Mouse (Mus musculus): ENCODE data around the gene Cadm4. TPM values are rescaled to one million over a fixed set of nuclear protein-coding genes. Genes with fewer than 3 reads are reported as not detected.
A peak's percentile ranks its signal among the peaks of the same experiment; 100 is the strongest.

The Cadm4 gene
- polyA plus RNA-seq, 1 experiment from 2014 or later = 12.6 TPM

GRCm38 (mm10) chr7:24472937-24473336 is 8.9 kb upstream of the Cadm4 start:
- Histone ChIP-seq H3K9me3 (ENCODE audit: control insufficient read depth, low read length) (no peaks in the 10 kb centered on the region), H3K4me1 (replicated peaks; ENCODE audit: control insufficient read depth, insufficient read depth, low read length) (no peaks in the 10 kb centered on the region), H3K27me3 (ENCODE audit: control insufficient read depth, insufficient read depth, low read length) (no peaks in the 10 kb centered on the region), H3K27ac (ENCODE audit: low read depth, low read length) (no peak overlapping the region), H3K4me2 (replicated peaks; ENCODE audit: low read depth, low read length) (no peak overlapping the region), H3K9ac (ENCODE audit: low read depth, low read length) (no peak overlapping the region), H3K36me3 (ENCODE audit: control insufficient read depth, insufficient read depth, low read length) (no peaks in the 10 kb centered on the region), H3K4me3 (ENCODE audit: low read depth, low read length) (no peak overlapping the region)
- WGBS = 82% methylated on average over 7 of the region's 7 CpGs
- ATAC-seq (ENCODE audit: low FRiP score) = no peak
- DNase-seq (ENCODE audit: low spot score) = peak; percentile 57

DNA sequence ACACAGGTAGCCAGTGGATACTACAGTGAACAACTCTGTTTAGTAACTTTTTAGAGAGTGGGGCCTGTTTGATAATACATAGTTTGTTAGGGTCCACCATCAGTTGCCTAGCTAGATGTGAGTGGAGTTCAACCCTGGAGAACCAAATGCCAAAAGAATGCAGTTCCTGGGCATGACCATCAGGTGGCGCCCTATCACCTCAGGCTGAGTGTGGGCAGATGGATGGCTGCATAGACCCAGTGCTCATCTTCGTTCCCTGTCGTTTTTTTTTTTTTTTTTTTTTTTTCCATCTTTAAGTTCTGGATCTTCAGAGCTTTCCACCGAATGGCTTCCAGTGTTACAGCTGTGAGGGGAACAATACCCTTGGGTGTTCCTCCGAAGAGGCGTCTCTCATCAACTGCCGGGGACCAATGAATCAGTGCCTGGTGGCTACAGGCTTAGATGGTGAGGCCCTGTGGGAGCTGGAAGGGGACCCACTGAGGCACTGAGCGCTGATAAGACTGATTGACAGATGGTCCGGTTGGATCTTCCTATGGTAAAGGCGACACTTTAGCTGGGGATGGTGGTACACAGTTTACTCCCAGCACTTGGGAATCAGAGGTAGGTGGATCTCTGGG is 7.8 kb upstream of the Cadm4 start:
- H3K9ac ChIP-seq (ENCODE audit: low read depth, low read length) = no peak overlapping the region
- H3K27me3 ChIP-seq (ENCODE audit: control insufficient read depth, insufficient read depth, low read length) = no peaks in the 10 kb centered on the region
- ATAC-seq (ENCODE audit: low FRiP score) (peak; percentile 77), DNase-seq (ENCODE audit: low spot score) (peak; percentile 74)
- no peaks in the 10 kb centered on the region for H3K4me1 ChIP-seq (replicated peaks; ENCODE audit: control insufficient read depth, insufficient read depth, low read length)
- no peaks in the 10 kb centered on the region for H3K9me3 ChIP-seq (ENCODE audit: control insufficient read depth, low read length)
- no peak overlapping the region for H3K27ac ChIP-seq (ENCODE audit: low read depth, low read length)
- H3K4me2 ChIP-seq (replicated peaks; ENCODE audit: low read depth, low read length) = no peak overlapping the region
- H3K4me3 ChIP-seq (ENCODE audit: low read depth, low read length) = no peak overlapping the region
- no peaks in the 10 kb centered on the region for H3K36me3 ChIP-seq (ENCODE audit: control insufficient read depth, insufficient read depth, low read length)
- WGBS = 55% methylated on average over 10 of the region's 10 CpGs

DNA sequence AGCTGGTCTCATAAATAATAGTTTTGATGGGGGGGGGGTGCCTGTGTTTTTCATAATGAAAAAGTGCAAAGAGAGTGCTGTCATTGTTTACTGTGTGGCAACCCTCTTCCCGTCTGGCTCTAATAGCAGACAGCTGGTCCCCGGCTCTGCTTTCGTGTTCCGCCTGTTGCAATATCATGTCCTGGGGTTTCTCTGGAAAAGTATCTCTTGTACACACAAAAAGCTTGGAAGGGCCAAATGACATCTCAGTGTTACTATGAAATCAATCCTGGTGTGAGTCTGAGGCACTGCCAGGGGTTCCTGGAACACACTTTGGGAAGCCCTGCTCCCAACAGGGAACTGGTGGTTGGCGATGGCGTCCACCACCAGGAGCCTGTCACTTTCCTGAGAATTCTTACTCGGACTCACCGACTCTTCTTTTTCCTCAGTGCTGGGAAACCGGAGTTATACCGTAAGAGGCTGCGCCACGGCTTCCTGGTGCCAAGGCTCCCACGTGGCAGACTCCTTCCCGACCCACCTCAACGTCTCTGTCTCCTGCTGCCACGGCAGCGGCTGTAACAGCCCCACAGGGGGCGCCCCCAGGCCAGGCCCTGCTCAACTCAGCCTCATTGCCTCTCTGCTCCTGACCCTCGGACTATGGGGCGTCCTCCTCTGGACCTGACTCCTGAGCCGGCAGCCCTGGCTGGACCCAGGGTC is 6.9 kb upstream of the Cadm4 start:
- 38% methylated on average over 20 of the region's 21 CpGs for WGBS
- no peak overlapping the region for H3K4me3 ChIP-seq (ENCODE audit: low read depth, low read length)
- H3K27me3 ChIP-seq (ENCODE audit: control insufficient read depth, insufficient read depth, low read length) = no peaks in the 10 kb centered on the region; the same call in 1 of the 2 replicates
- H3K9me3 ChIP-seq (ENCODE audit: control insufficient read depth, low read length) = no peaks in the 10 kb centered on the region
- H3K27ac ChIP-seq (ENCODE audit: low read depth, low read length) = no peak overlapping the region
- no peak overlapping the region for H3K4me2 ChIP-seq (replicated peaks; ENCODE audit: low read depth, low read length)
- DNase-seq (ENCODE audit: low spot score) = no peak
- no peak overlapping the region for H3K9ac ChIP-seq (ENCODE audit: low read depth, low read length)
- ATAC-seq (ENCODE audit: low FRiP score) = no peak
- no peaks in the 10 kb centered on the region for H3K36me3 ChIP-seq (ENCODE audit: control insufficient read depth, insufficient read depth, low read length)
- no peaks in the 10 kb centered on the region; the same call in 1 of the 2 replicates for H3K4me1 ChIP-seq (replicated peaks; ENCODE audit: control insufficient read depth, insufficient read depth, low read length)

- no peak overlapping the region for H3K4me3 ChIP-seq (ENCODE audit: low read depth, low read length)
Observed at GRCm38 (mm10) chr7:24476338-24476737, 5.5 kb upstream of the Cadm4 start.

DNA sequence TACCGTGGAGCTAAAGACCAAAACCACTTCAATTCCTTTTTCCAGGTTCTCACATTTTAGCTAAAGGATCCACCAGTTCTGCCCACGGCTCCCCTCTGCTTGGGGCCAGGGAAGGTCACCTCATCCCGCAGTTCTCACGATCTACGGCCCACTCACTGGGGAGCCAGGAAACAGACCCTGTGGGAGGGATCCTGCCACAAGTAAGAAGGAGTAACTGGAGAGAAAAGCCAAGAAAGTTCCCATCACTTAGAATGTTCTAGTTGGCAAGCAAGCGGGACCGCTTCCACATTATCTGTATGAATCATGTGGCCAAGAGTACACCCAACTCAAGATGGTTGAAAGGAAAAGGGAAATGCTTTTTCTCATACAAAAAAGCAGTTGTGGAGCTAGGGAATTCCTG is 5.0 kb upstream of the Cadm4 start:
- ATAC-seq (ENCODE audit: low FRiP score) (no peak), DNase-seq (ENCODE audit: low spot score) (no peak)
- Histone ChIP-seq H3K4me1 (replicated peaks; ENCODE audit: control insufficient read depth, insufficient read depth, low read length) (no peaks in the 10 kb centered on the region; the same call in 1 of the 2 replicates), H3K27ac (ENCODE audit: low read depth, low read length) (no peak overlapping the region), H3K9me3 (ENCODE audit: control insufficient read depth, low read length) (no peaks in the 10 kb centered on the region), H3K4me2 (replicated peaks; ENCODE audit: low read depth, low read length) (no peak overlapping the region), H3K36me3 (ENCODE audit: control insufficient read depth, insufficient read depth, low read length) (no peaks in the 10 kb centered on the region), H3K27me3 (ENCODE audit: control insufficient read depth, insufficient read depth, low read length) (no peaks in the 10 kb centered on the region; the same call in 1 of the 2 replicates), H3K4me3 (ENCODE audit: low read depth, low read length) (no peak overlapping the region), H3K9ac (ENCODE audit: low read depth, low read length) (no peak overlapping the region)
- 86% methylated on average over 7 of the region's 7 CpGs for WGBS

More at GRCm38 (mm10) chr7:24476338-24476737, 5.5 kb upstream of the Cadm4 start:
- H3K4me2 ChIP-seq (replicated peaks; ENCODE audit: low read depth, low read length) = no peak overlapping the region
- no peak overlapping the region for H3K27ac ChIP-seq (ENCODE audit: low read depth, low read length)
- ATAC-seq (ENCODE audit: low FRiP score) (no peak), DNase-seq (ENCODE audit: low spot score) (no peak)
- no peaks in the 10 kb centered on the region; the same call in 1 of the 2 replicates for H3K4me1 ChIP-seq (replicated peaks; ENCODE audit: control insufficient read depth, insufficient read depth, low read length)
- no peaks in the 10 kb centered on the region for H3K9me3 ChIP-seq (ENCODE audit: control insufficient read depth, low read length)
- no peaks in the 10 kb centered on the region for H3K36me3 ChIP-seq (ENCODE audit: control insufficient read depth, insufficient read depth, low read length)
- WGBS = 77% methylated on average over 8 of the region's 8 CpGs
- no peaks in the 10 kb centered on the region; the same call in 1 of the 2 replicates for H3K27me3 ChIP-seq (ENCODE audit: control insufficient read depth, insufficient read depth, low read length)
- H3K9ac ChIP-seq (ENCODE audit: low read depth, low read length) = no peak overlapping the region

- H3K27me3 ChIP-seq (ENCODE audit: control insufficient read depth, insufficient read depth, low read length) = no peaks in the 10 kb centered on the region; the same call in 1 of the 2 replicates
- no peak overlapping the region for H3K4me2 ChIP-seq (replicated peaks; ENCODE audit: low read depth, low read length)
- DNase-seq (ENCODE audit: low spot score) (no peak), ATAC-seq (ENCODE audit: low FRiP score) (no peak)
- H3K4me1 ChIP-seq (replicated peaks; ENCODE audit: control insufficient read depth, insufficient read depth, low read length) = no peaks in the 10 kb centered on the region; the same call in 1 of the 2 replicates
- H3K36me3 ChIP-seq (ENCODE audit: control insufficient read depth, insufficient read depth, low read length) = no peaks in the 10 kb centered on the region
- 88% methylated on average over 5 of the region's 5 CpGs for WGBS
- no peaks in the 10 kb centered on the region for H3K9me3 ChIP-seq (ENCODE audit: control insufficient read depth, low read length)
- no peak overlapping the region for H3K27ac ChIP-seq (ENCODE audit: low read depth, low read length)
- no peak overlapping the region for H3K9ac ChIP-seq (ENCODE audit: low read depth, low read length)
- H3K4me3 ChIP-seq (ENCODE audit: low read depth, low read length) = no peak overlapping the region
Observed at GRCm38 (mm10) chr7:24478911-24479310, 2.9 kb upstream of the Cadm4 start.

GRCm38 (mm10) chr7:24479685-24480084 is 2.1 kb upstream of the Cadm4 start:
- Histone ChIP-seq H3K27me3 (ENCODE audit: control insufficient read depth, insufficient read depth, low read length) (no peaks in the 10 kb centered on the region; the same call in 1 of the 2 replicates), H3K4me3 (ENCODE audit: low read depth, low read length) (no peak overlapping the region), H3K27ac (ENCODE audit: low read depth, low read length) (no peak overlapping the region), H3K4me2 (replicated peaks; ENCODE audit: low read depth, low read length) (no peak overlapping the region), H3K4me1 (replicated peaks; ENCODE audit: control insufficient read depth, insufficient read depth, low read length) (no peaks in the 10 kb centered on the region; the same call in 1 of the 2 replicates), H3K9me3 (ENCODE audit: control insufficient read depth, low read length) (no peaks in the 10 kb centered on the region), H3K9ac (ENCODE audit: low read depth, low read length) (no peak overlapping the region), H3K36me3 (ENCODE audit: control insufficient read depth, insufficient read depth, low read length) (no peaks in the 10 kb centered on the region)
- DNase-seq (ENCODE audit: low spot score) (no peak), ATAC-seq (ENCODE audit: low FRiP score) (no peak)
- WGBS = 95% methylated on average over 2 of the region's 2 CpGs

DNA sequence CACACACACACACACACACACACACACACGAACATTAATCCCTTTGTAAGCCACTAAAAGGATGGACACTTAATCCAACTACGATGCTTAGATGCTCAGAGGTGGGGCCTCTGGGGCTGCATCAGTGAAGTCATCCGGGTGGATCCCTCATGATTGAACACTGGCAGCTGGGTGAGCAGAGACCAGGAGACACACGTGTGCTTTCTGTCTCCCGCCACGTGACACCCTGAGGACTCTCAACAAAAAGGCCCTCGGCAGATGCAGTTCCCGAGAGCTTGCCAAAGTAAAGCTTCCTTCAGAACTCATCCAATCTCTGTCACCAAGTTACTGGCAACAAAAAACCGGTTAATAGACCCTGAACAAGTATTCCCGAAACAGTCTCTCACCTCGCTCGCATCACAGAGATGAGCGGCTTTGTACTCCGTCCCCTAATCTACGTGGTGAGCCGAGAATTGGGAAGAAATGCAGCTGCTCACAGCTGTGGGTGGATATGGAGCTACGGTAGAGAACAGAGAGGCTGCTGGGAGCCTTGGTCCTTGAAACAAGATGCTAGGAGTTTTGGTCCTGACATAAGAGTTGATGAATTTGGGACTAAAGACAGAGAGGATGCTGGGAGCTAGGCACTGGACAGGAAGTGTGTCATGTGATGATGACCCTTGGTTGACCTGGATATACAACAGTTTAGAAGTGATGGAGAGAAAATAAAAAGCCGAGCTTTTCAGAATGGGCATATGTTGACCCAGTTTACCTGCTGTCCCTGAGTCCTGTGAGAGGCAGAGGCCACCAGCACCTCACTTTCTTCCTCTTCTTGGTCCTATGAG is 1.5 kb upstream of the Cadm4 start:
- ATAC-seq (ENCODE audit: low FRiP score) (no peak), DNase-seq (ENCODE audit: low spot score) (no peak)
- no peaks in the 10 kb centered on the region for H3K36me3 ChIP-seq (ENCODE audit: control insufficient read depth, insufficient read depth, low read length)
- 65% methylated on average over 18 of the region's 18 CpGs for WGBS
- no peaks in the 10 kb centered on the region for H3K9me3 ChIP-seq (ENCODE audit: control insufficient read depth, low read length)
- H3K27ac ChIP-seq (ENCODE audit: low read depth, low read length) = no peak overlapping the region
- H3K27me3 ChIP-seq (ENCODE audit: control insufficient read depth, insufficient read depth, low read length) = no peaks in the 10 kb centered on the region; the same call in 1 of the 2 replicates
- no peaks in the 10 kb centered on the region; the same call in 1 of the 2 replicates for H3K4me1 ChIP-seq (replicated peaks; ENCODE audit: control insufficient read depth, insufficient read depth, low read length)
- no peak overlapping the region; the same call in 1 of the 2 replicates for H3K4me2 ChIP-seq (replicated peaks; ENCODE audit: low read depth, low read length)
- H3K4me3 ChIP-seq (ENCODE audit: low read depth, low read length) = no peak overlapping the region
- no peak overlapping the region for H3K9ac ChIP-seq (ENCODE audit: low read depth, low read length)
